Mouse (Mus musculus): Measurements from ENCODE around the gene Rpap2. TPM values are rescaled to one million over a fixed set of nuclear protein-coding genes. Genes with fewer than 3 reads are reported as not detected.

Gene Rpap2
- polyA plus RNA-seq, 1 experiment from 2014 or later, result 15.2 TPM

- Histone ChIP-seq H3K9ac (peak overlapping the region; percentile 34; the same call in 1 of the 2 replicates), H3K27me3 (replicated peaks) (no peaks in the 10 kb centered on the region), H3K36me3 (no peaks in the 10 kb centered on the region), H3K4me3 (replicated peaks) (peak overlapping the region; percentile 46), H3K4me1 (replicated peaks) (peaks cover 4% of the 10 kb centered on the region), H3K27ac (no peak overlapping the region), H3K4me2 (replicated peaks) (peak overlapping the region; percentile 80), H3K9me3 (no peaks in the 10 kb centered on the region)
- WGBS, result 15% methylated on average over 9 of the region's 9 CpGs
- ATAC-seq, result peak; percentile 70; the same call in 1 of the 2 replicates
These were observed 91.3 kb downstream of the Rpap2 start for GRCm38 (mm10) chr5:107688499-107688866.

DNA sequence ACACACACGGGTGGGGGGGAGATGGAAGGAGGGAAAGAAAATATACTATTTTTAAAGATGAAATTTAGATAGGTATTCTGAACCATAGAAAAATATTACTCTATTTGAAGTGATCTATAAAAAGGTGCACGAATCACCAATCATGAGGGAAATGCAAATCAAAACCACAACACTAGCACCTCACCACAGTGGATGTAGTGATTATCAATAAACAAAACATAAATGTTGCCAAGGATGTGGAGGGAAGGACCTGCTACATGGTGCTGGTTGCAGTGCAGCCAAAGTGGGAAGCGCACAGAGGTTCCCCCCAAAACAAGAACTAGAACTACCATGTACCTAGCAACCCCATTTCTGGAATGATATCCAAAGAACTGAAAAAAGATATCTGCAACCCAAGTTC lies 97.8 kb downstream of the Rpap2 start:
- no peak overlapping the region for H3K27ac ChIP-seq
- no peak overlapping the region for H3K9ac ChIP-seq
- no peak overlapping the region for H3K4me3 ChIP-seq (replicated peaks)
- ATAC-seq, result no peak
- H3K9me3 ChIP-seq, result no peaks in the 10 kb centered on the region
- H3K36me3 ChIP-seq, result no peaks in the 10 kb centered on the region
- H3K4me2 ChIP-seq (replicated peaks), result no peak overlapping the region
- H3K4me1 ChIP-seq (replicated peaks), result no peaks in the 10 kb centered on the region
- 83% methylated on average over 3 of the region's 3 CpGs for WGBS
- H3K27me3 ChIP-seq (replicated peaks), result no peaks in the 10 kb centered on the region

GRCm38 (mm10) chr5:107698888-107699287 lies 101.7 kb downstream of the Rpap2 start:
- 75% methylated on average over 8 of the region's 8 CpGs for WGBS

GRCm38 (mm10) chr5:107700873-107701272 lies 103.7 kb downstream of the Rpap2 start:
- Histone ChIP-seq H3K9me3 (no peaks in the 10 kb centered on the region), H3K4me3 (replicated peaks) (no peak overlapping the region), H3K36me3 (no peaks in the 10 kb centered on the region), H3K9ac (no peak overlapping the region), H3K27ac (no peak overlapping the region), H3K27me3 (replicated peaks) (no peaks in the 10 kb centered on the region), H3K4me2 (replicated peaks) (no peak overlapping the region), H3K4me1 (replicated peaks) (no peaks in the 10 kb centered on the region; the same call in 1 of the 2 replicates)
- WGBS, result 90% methylated on average over 10 of the region's 10 CpGs
- ATAC-seq, result no peak

More at GRCm38 (mm10) chr5:107698888-107699287, 101.7 kb downstream of the Rpap2 start:
- H3K9me3 ChIP-seq, result no peaks in the 10 kb centered on the region
- no peaks in the 10 kb centered on the region for H3K36me3 ChIP-seq
- no peaks in the 10 kb centered on the region for H3K27me3 ChIP-seq (replicated peaks)
- no peak overlapping the region for H3K4me2 ChIP-seq (replicated peaks)
- ATAC-seq, result no peak
- H3K27ac ChIP-seq, result no peak overlapping the region
- no peaks in the 10 kb centered on the region for H3K4me1 ChIP-seq (replicated peaks)
- H3K4me3 ChIP-seq (replicated peaks), result no peak overlapping the region
- no peak overlapping the region for H3K9ac ChIP-seq

DNA sequence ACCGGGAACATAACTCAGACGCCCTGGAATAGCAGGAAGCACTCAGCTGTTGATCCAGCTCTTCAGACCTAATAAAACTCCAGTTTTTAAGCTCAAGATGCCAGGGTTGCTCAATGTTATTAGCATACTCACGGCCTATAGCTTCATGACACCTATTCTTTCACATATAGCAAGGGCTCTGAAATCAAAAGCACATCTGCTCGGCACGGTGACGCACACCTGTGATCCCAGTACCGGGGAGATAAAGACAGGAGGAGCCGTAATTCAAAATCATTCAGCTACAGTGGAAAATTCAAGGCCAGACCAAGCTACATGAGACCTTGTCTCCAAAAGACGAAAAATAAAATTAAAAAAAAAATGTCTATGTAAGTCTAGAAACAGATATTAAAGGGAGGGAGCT lies 104.5 kb downstream of the Rpap2 start:
- Histone ChIP-seq H3K4me2 (replicated peaks) (no peak overlapping the region), H3K27ac (no peak overlapping the region), H3K4me3 (replicated peaks) (no peak overlapping the region), H3K9ac (no peak overlapping the region), H3K9me3 (no peaks in the 10 kb centered on the region), H3K27me3 (replicated peaks) (no peaks in the 10 kb centered on the region), H3K36me3 (no peaks in the 10 kb centered on the region), H3K4me1 (replicated peaks) (no peaks in the 10 kb centered on the region; the same call in 1 of the 2 replicates)
- no peak for ATAC-seq
- WGBS, result 86% methylated on average over 9 of the region's 9 CpGs

DNA sequence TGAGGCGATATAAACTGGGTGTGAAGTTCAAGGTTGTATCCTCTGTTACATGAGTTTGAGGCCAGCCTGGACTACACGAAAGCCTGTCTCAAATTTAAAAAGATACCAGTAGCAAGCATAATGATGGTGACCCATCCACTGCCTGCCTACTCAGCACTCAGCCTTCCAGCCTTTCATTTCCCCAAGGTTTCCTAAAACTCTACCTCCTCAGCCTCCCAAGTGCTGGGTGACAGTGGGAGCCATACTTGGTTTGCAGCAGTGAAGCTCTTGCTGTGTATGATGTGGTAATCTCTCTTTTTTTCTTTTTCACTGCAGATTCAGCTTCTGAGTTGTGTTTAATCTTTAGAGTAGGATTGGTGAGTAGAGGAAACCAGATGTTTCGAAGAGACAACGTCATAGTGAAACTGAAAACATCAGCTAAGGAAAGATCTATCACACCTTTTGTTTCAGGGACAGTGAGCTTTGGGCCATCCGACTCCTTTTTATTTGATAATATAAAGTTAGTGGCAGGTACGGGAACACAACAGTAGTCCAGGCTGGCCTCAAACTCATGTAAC lies 106.1 kb downstream of the Rpap2 start:
- no peak overlapping the region for H3K4me3 ChIP-seq (replicated peaks)
- no peaks in the 10 kb centered on the region for H3K9me3 ChIP-seq
- 84% methylated on average over 6 of the region's 6 CpGs for WGBS
- H3K36me3 ChIP-seq, result no peaks in the 10 kb centered on the region
- no peak overlapping the region for H3K9ac ChIP-seq
- no peak overlapping the region for H3K27ac ChIP-seq
- no peaks in the 10 kb centered on the region; the same call in 1 of the 2 replicates for H3K4me1 ChIP-seq (replicated peaks)
- H3K4me2 ChIP-seq (replicated peaks), result no peak overlapping the region
- no peak for ATAC-seq
- no peaks in the 10 kb centered on the region for H3K27me3 ChIP-seq (replicated peaks)

- Histone ChIP-seq H3K27me3 (replicated peaks) (no peaks in the 10 kb centered on the region), H3K9ac (no peak overlapping the region), H3K4me2 (replicated peaks) (no peak overlapping the region), H3K4me3 (replicated peaks) (no peak overlapping the region), H3K27ac (no peak overlapping the region), H3K4me1 (replicated peaks) (no peaks in the 10 kb centered on the region; the same call in 1 of the 2 replicates), H3K9me3 (no peaks in the 10 kb centered on the region), H3K36me3 (no peaks in the 10 kb centered on the region)
- 74% methylated on average over 4 of the region's 4 CpGs for WGBS
- peak; percentile 47; the same call in 1 of the 2 replicates for ATAC-seq
These were observed 108.6 kb downstream of the Rpap2 start for GRCm38 (mm10) chr5:107705756-107706155.

DNA sequence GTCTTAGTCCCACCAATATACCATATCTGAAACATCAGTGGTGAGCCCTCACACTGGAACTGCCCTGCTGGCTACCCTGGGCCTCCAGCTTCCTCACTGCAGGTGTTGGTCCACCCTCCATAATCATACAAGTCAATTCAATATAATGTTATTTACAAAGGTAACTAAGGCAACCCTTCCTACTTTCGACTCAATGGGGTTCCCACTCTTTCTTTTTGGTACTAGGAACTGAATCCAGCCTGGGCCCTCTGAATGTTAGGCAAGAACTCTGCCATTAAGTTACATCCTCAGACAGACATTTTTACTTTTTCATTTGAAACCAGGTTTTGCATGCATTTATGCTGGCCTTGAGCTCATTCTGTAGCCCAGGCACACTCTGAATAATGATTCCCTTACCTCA lies 109.1 kb downstream of the Rpap2 start:
- WGBS, result 64% methylated on average over 1 of the region's 1 CpGs
- ATAC-seq, result no peak; the same call in 1 of the 2 replicates
- no peaks in the 10 kb centered on the region for H3K9me3 ChIP-seq

GRCm38 (mm10) chr5:107708124-107708797 lies 111.1 kb downstream of the Rpap2 start:
- Histone ChIP-seq H3K4me2 (replicated peaks) (no peak overlapping the region), H3K36me3 (no peaks in the 10 kb centered on the region), H3K9me3 (no peaks in the 10 kb centered on the region), H3K4me3 (replicated peaks) (no peak overlapping the region), H3K27me3 (replicated peaks) (no peaks in the 10 kb centered on the region), H3K9ac (no peak overlapping the region), H3K4me1 (replicated peaks) (no peaks in the 10 kb centered on the region; the same call in 1 of the 2 replicates), H3K27ac (no peak overlapping the region)
- 77% methylated on average over 8 of the region's 8 CpGs for WGBS
- no peak for ATAC-seq

More for the DNA sequence above, 109.1 kb downstream of the Rpap2 start:
- Histone ChIP-seq H3K27me3 (replicated peaks) (no peaks in the 10 kb centered on the region), H3K9ac (no peak overlapping the region), H3K4me2 (replicated peaks) (no peak overlapping the region), H3K4me1 (replicated peaks) (no peaks in the 10 kb centered on the region; the same call in 1 of the 2 replicates), H3K4me3 (replicated peaks) (no peak overlapping the region), H3K27ac (no peak overlapping the region), H3K36me3 (no peaks in the 10 kb centered on the region)

Other genes starting within 250 kb of the Rpap2 start
- 0.44 and 0.81 TPM in 2 replicates for gene Ephx4, start 194.6 kb upstream of the Rpap2 start, polyA plus RNA-seq (2015; fragmentation: Nextera tagmentation; extraction: Ambion mirVana)
- not detected in 2 replicates for gene Lpcat2b, start 165.8 kb upstream of the Rpap2 start, polyA plus RNA-seq (2015; fragmentation: Nextera tagmentation; extraction: Ambion mirVana)
- 4.0 and 4.1 TPM in 2 replicates for gene Btbd8, start 159.4 kb upstream of the Rpap2 start, polyA plus RNA-seq (2015; fragmentation: Nextera tagmentation; extraction: Ambion mirVana)
- 0.04 and 0.24 TPM in 2 replicates for gene Gm42669, start 89.8 kb upstream of the Rpap2 start, polyA plus RNA-seq (2015; fragmentation: Nextera tagmentation; extraction: Ambion mirVana)
- 0.05 and 0.21 TPM in 2 replicates for gene 1700028K03Rik, start 62.7 kb upstream of the Rpap2 start, polyA plus RNA-seq (2015; fragmentation: Nextera tagmentation; extraction: Ambion mirVana)
- gene Glmn, start 515 bp downstream of the Rpap2 start, polyA plus RNA-seq (2015; fragmentation: Nextera tagmentation; extraction: Ambion mirVana), result 23.5 and 28.9 TPM in 2 replicates
- 1.2 and 2.2 TPM in 2 replicates for gene Gfi1, start 128.7 kb downstream of the Rpap2 start, polyA plus RNA-seq (2015; fragmentation: Nextera tagmentation; extraction: Ambion mirVana)
- 0.10 TPM in 1 of 2 replicates, not detected in the other for gene Ube2d2b, start 232.7 kb downstream of the Rpap2 start, polyA plus RNA-seq (2015; fragmentation: Nextera tagmentation; extraction: Ambion mirVana)

Measured in intestine, embryonic 15.5 days (tissue).